Mouse (Mus musculus) kidney, embryonic 16.5 days (tissue): Measurements from ENCODE around the gene Vim. TPM values are rescaled to one million over a fixed set of nuclear protein-coding genes. Genes with fewer than 3 reads are reported as not detected.
"Not testable (repeated sequence)": the region's sequence is repeated elsewhere in the genome, so short reads cannot be mapped to it uniquely, and the experiment has no call there.

ENCODE experiments used
- ATAC-seq: fragments of 200-750 bp; cut with Nextera tagmentation; 2 replicates; pipeline ENCODE4 v1.8.0; 2017; ENCODE audit warnings: moderate TSS enrichment; ENCODE audit not compliant: low FRiP score, low TSS enrichment
- H3K27ac ChIP-seq: fragments of 300-500 bp; sonication (generic); 2 replicates; pipeline ENCODE4 v1.5.1; 2014; ENCODE audit warnings: low read length
- H3K27me3 ChIP-seq: fragments of 300-500 bp; sonication (generic); 2 replicates; pipeline ENCODE4 v1.6.1; 2014; ENCODE audit warnings: low read length, control low read depth, mixed read lengths; ENCODE audit not compliant: insufficient read depth
- H3K36me3 ChIP-seq: fragments of 300-500 bp; sonication (generic); 2 replicates; pipeline ENCODE4 v1.6.1; 2014; ENCODE audit warnings: low read length, control low read depth, mixed read lengths; ENCODE audit not compliant: insufficient read depth
- H3K4me1 ChIP-seq: fragments of 300-500 bp; sonication (generic); 2 replicates; pipeline ENCODE4 v1.6.1; 2014; ENCODE audit warnings: low read length, control low read depth, mixed read lengths; ENCODE audit not compliant: insufficient read depth
- H3K4me2 ChIP-seq: fragments of 300-500 bp; sonication (generic); replicated peaks from 2 replicates; pipeline ENCODE4 v1.6.1; 2014; ENCODE audit warnings: low read depth, low read length
- H3K4me3 ChIP-seq: fragments of 300-500 bp; sonication (generic); 2 replicates; pipeline ENCODE4 v1.5.1; 2014; ENCODE audit warnings: mild to moderate bottlenecking, low read length
- H3K9ac ChIP-seq: fragments of 300-500 bp; sonication (generic); replicated peaks from 2 replicates; pipeline ENCODE4 v1.6.1; 2014; ENCODE audit warnings: low read length
- H3K9me3 ChIP-seq: fragments of 300-500 bp; sonication (generic); 2 replicates; pipeline ENCODE4 v1.6.1; 2016; ENCODE audit warnings: low read length, control low read depth
- WGBS: fragments of 180-500 bp; shearing (Covaris S2); extraction: QIAGEN DNeasy Blood & Tissue Kit; methylation state at CpG from one replicate; pipeline ENCODE4 v1.1.7; 2014; 5-methylcytosine and 5-hydroxymethylcytosine counted together
- polyA plus RNA-seq: library from polyadenylated mRNA; unstranded; fragments of >200 nt; fragmentation: Nextera tagmentation; extraction: Ambion mirVana; gene quantifications from 2 replicates; pipeline ENCODE4 v1.2.1, GENCODE M21; 2015

The Vim gene
- polyA plus RNA-seq, 1 experiment from 2014 or later, result 489 TPM

GRCm38 (mm10) chr2:13603636-13604035, 29.9 kb downstream of the Vim start:
- 43% methylated on average over 4 of the region's 5 CpGs for WGBS
- not testable (repeated sequence) for H3K27ac ChIP-seq, H3K36me3 ChIP-seq, H3K27me3 ChIP-seq, H3K4me3 ChIP-seq, ATAC-seq, H3K4me2 ChIP-seq, H3K9me3 ChIP-seq, H3K9ac ChIP-seq, H3K4me1 ChIP-seq

GRCm38 (mm10) chr2:13630136-13630832, 56.6 kb downstream of the Vim start:
- Histone ChIP-seq H3K4me1 (no peaks in the 10 kb centered on the region), H3K9me3 (no peaks in the 10 kb centered on the region), H3K27me3 (no peaks in the 10 kb centered on the region), H3K4me2 (no peak overlapping the region), H3K4me3 (no peak overlapping the region), H3K27ac (no peak overlapping the region), H3K36me3 (no peaks in the 10 kb centered on the region), H3K9ac (no peak overlapping the region)
- 76% methylated on average over 7 of the region's 7 CpGs for WGBS
- ATAC-seq, result no peak

Other genes with a start within 250 kb of the Vim start
- 7.2 and 7.9 TPM in 2 replicates for gene Cubn, start 82.1 kb upstream of the Vim start, polyA plus RNA-seq
- 13.4 and 14.2 TPM in 2 replicates for gene Trdmt1, start 29.3 kb upstream of the Vim start, polyA plus RNA-seq
- 3.8 and 5.6 TPM in 2 replicates for gene St8sia6, start 220.1 kb downstream of the Vim start, polyA plus RNA-seq